Mouse (Mus musculus) cerebellum, adult 11-12 months (tissue): ENCODE data around the gene Fam92b.

Experiments
- DNase-seq: peaks from one replicate; pipeline ENCODE4 v3.0.0; 2022

Gene Fam92b

GRCm38 (mm10) chr8:120146051-120146450, 31.2 kb downstream of the Fam92b start:
- DNase-seq = no peak

GRCm38 (mm10) chr8:120144652-120145301, 32.5 kb downstream of the Fam92b start:
- DNase-seq = peak; percentile 82

GRCm38 (mm10) chr8:120143911-120144651, 33.2 kb downstream of the Fam92b start:
- DNase-seq = peak; percentile 64

GRCm38 (mm10) chr8:120140769-120141168, 36.5 kb downstream of the Fam92b start:
- DNase-seq = no peak

- DNase-seq = no peak
Observed at GRCm38 (mm10) chr8:120138958-120139357, 38.3 kb downstream of the Fam92b start.

- DNase-seq = peak; percentile 78
Observed at GRCm38 (mm10) chr8:120136618-120137017, 40.6 kb downstream of the Fam92b start.

- DNase-seq = peak; percentile 47
Observed at GRCm38 (mm10) chr8:120135687-120136086, 41.6 kb downstream of the Fam92b start.

- peak; percentile 97 for DNase-seq
Observed at GRCm38 (mm10) chr8:120133169-120133568, 44.1 kb downstream of the Fam92b start.

GRCm38 (mm10) chr8:120131158-120131557, 46.1 kb downstream of the Fam92b start:
- DNase-seq = no peak

- no peak for DNase-seq
Observed at GRCm38 (mm10) chr8:120129547-120129946, 47.7 kb downstream of the Fam92b start.

- DNase-seq = no peak
Observed at GRCm38 (mm10) chr8:120126357-120127161, 50.7 kb downstream of the Fam92b start.

GRCm38 (mm10) chr8:120124836-120125389, 52.4 kb downstream of the Fam92b start:
- no peak for DNase-seq

- no peak for DNase-seq
Observed at GRCm38 (mm10) chr8:120124261-120124660, 53.0 kb downstream of the Fam92b start.

- DNase-seq = no peak
Observed at GRCm38 (mm10) chr8:120120951-120121350, 56.3 kb downstream of the Fam92b start.

GRCm38 (mm10) chr8:120119931-120120330, 57.3 kb downstream of the Fam92b start:
- no peak for DNase-seq

GRCm38 (mm10) chr8:120119429-120119828, 57.8 kb downstream of the Fam92b start:
- DNase-seq = no peak

- no peak for DNase-seq
Observed at GRCm38 (mm10) chr8:120118847-120119246, 58.4 kb downstream of the Fam92b start.

- DNase-seq = no peak
Observed at GRCm38 (mm10) chr8:120118162-120118561, 59.1 kb downstream of the Fam92b start.

- DNase-seq = no peak
Observed at GRCm38 (mm10) chr8:120116600-120116999, 60.7 kb downstream of the Fam92b start.
